Mouse (Mus musculus): ENCODE data around the gene Atg7.

Gene Atg7

DNA sequence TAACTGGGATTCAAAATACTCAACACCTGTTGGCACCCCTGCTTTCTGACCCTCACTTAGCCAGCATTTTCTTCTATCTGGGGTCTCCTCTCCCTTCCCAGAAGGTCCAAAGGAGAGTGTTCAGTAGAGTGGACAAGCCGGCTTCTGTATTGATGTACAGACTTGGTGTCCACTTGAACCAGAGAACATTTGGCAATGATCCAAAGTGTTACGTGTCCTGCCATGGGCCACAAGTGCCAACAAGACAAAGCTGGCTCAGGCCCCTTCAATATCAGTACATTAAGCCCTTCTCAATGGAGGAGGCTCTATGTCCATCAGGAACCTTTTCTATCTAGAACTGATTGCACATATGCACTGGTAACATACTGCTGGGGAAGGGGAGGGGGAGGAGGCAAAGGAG, 253.4 kb downstream of the Atg7 start:
- in situ Hi-C loops (cut with MseI, MboI), result loop anchor here in 1 of 2 experiments (10.0 kb wide), 1 partner anchor 161 kb away; no protein-coding TSS in a partner anchor

DNA sequence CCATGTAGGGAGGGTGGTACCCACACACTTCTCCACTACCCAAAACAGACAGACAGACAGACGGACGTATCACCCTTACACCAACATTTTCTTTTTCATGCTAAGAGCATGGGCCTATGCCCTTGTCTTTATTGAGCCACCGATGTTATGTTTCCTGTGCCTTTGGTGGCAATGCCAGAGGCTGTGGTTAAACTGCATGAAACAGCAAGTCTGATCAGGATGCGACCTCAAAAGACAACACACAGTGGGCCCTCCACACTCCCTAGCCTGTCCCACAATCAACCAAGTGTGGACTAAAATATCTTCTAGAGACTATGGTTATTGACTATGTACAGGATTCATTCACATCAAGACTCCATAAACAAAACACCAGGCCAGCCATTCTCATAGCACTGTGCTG, 256.1 kb downstream of the Atg7 start:
- in situ Hi-C loops (cut with MseI, MboI), result loop anchor here in 1 of 2 experiments (10.0 kb wide), 1 partner anchor 164 kb away; no protein-coding TSS in a partner anchor

DNA sequence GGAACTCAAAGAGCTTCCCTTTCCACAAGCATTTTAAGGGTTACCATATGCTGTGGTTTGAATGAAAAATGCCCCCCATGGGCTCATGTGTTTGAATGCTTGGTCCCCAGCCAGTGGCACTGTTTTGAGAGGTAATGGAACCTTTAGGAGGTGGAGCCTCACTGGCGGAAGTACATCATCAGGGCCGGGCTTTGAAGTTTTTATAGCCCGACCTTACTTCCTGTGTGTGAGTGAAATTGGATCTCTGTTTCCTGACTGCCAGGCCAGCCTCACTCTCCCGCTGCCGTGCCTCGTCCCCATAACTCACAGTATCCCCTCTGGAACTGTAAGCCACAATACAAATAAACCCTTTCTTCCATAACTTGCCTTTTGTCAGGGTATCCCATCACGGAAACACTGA, 256.8 kb downstream of the Atg7 start:
- in situ Hi-C loops (cut with MseI, MboI), result loop anchor here in 1 of 2 experiments (10.0 kb wide), 1 partner anchor 165 kb away; no protein-coding TSS in a partner anchor

DNA sequence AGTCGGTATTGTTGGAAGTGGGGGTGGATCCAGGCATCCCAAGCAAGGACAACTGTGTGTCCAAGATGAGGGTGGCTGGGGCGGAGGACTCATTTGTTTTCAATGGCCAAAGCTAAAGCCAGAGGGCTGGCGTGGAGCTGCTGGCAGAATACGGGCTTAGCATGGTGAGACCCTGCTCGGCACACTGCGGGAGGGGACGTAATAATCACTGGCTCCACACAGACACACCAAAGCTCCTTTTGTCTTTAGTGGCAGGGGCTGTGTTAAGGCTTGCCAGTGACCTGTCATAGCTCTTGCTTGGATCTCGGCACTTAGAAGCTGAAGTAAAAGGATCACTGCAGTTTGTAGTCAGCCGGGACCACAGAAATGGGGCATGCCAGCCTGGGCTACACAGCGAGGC, 257.3 kb downstream of the Atg7 start:
- in situ Hi-C loops (cut with MseI, MboI), result no loop called here

GRCm38 (mm10) chr6:114901321-114901824, 258.5 kb downstream of the Atg7 start:
- in situ Hi-C loops (cut with MseI, MboI), result no loop called here

DNA sequence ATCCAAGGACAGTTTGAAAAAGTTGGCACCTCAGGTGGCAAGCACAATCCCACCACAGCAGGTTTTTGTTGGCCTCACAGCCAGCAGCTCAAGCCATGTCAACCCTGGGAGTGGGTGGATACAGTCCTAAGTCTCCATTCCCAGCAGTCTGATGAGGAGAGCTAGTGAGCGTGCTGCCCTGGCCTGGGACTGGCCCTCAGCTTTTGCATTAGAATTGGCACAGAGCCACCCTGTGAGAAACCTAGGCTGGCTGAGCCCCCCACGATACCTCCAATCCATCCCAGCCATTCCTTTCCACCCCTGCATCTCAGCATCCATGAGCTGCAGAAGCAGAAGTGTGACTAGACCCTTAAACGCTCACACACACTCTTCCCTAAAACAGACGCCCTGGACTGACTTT, 259.0 kb downstream of the Atg7 start:
- in situ Hi-C loops (cut with MseI, MboI), result no loop called here

GRCm38 (mm10) chr6:114904233-114904632, 261.3 kb downstream of the Atg7 start:
- in situ Hi-C loops (cut with MseI, MboI), result no loop called here

GRCm38 (mm10) chr6:114904818-114905217, 261.9 kb downstream of the Atg7 start:
- in situ Hi-C loops (cut with MseI, MboI), result no loop called here

DNA sequence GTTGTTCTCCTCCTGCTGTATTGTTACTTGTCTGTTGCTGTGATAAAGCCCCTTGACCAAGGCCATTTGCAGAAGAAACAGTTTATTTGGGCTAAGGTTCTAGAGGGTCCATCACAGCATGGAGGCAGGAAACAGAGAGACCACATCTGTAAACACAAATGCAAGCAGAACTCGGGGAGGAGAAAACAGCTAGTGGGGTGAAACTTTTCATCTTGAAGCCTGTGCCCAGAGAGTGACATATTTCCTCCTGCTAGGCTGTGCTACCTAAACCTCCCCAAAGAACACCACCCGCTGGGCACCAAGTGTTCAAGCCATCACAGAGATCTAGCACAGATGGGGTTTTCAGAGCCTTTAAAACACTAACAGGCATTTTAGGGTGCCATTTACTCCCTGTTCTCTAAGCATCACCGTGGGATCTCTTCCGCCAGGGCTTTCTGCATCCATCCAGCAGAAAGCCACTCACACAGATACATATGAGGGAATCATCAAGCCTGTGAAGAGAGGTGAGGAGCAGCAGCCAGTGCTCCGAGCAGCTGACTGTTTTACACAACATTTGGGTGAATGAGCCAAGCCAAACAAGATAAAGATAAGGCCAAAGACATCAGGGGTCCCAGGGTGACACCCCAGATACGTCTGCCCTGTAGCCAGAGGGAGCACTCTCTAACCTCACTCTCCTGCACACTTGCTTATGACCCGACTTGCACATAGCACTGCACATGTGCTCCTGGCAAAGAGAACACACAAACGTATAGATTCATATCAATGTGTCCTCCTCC, 262.5 kb downstream of the Atg7 start:
- in situ Hi-C loops (cut with MseI, MboI), result no loop called here

GRCm38 (mm10) chr6:114906209-114906608, 263.3 kb downstream of the Atg7 start:
- in situ Hi-C loops (cut with MseI, MboI), result no loop called here

GRCm38 (mm10) chr6:114907459-114907858, 264.6 kb downstream of the Atg7 start:
- in situ Hi-C loops (cut with MseI, MboI), result no loop called here

GRCm38 (mm10) chr6:114909801-114910200, 266.9 kb downstream of the Atg7 start:
- in situ Hi-C loops (cut with MseI, MboI), result no loop called here

All from mouse trophoblast stem cell (cell line).